Mouse (Mus musculus) ovary, adult 18-20 months (tissue): ENCODE results near the gene Ybx3.

ENCODE experiments used
- DNase-seq: peaks from one replicate; pipeline ENCODE4 v3.0.0; 2022; ENCODE audit warnings: low spot score, mixed read lengths

The Ybx3 gene

DNA sequence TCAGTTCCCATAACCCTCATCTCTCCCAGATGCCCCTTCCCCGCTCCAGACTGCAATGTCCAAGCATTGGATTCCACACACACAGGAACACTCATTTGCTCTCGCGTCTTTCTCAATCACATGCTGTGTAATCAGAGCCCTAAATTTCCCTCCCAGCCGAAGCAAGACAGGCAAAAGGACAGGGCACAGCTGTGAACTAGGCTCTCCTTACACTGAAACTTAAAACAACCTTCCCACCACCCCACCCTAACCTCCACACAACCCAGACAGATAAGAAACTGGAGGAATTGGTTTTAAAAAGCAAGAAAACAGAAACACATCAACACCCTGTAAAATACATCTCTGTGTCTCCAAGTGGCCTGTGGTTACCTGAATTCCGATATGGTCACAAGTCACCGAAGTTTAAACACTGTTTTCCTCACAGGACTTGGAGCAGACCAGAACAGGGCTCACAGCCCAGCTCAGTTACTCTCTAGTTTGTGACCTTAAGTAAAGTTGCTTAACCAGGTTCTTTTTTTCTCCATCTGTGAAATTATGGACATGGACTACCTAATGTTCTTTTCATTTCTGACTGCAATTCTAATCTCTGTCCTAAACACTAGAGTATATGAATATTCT is 4.5 kb downstream of the Ybx3 start:
- no peak for DNase-seq

GRCm38 (mm10) chr6:131382984-131383337 is 5.3 kb downstream of the Ybx3 start:
- no peak for DNase-seq

GRCm38 (mm10) chr6:131382232-131382983 is 5.9 kb downstream of the Ybx3 start:
- peak; percentile 9 for DNase-seq

GRCm38 (mm10) chr6:131378858-131379428 is 9.3 kb downstream of the Ybx3 start:
- no peak for DNase-seq

- DNase-seq: no peak
Measured at GRCm38 (mm10) chr6:131377378-131377777, 10.9 kb downstream of the Ybx3 start.

DNA sequence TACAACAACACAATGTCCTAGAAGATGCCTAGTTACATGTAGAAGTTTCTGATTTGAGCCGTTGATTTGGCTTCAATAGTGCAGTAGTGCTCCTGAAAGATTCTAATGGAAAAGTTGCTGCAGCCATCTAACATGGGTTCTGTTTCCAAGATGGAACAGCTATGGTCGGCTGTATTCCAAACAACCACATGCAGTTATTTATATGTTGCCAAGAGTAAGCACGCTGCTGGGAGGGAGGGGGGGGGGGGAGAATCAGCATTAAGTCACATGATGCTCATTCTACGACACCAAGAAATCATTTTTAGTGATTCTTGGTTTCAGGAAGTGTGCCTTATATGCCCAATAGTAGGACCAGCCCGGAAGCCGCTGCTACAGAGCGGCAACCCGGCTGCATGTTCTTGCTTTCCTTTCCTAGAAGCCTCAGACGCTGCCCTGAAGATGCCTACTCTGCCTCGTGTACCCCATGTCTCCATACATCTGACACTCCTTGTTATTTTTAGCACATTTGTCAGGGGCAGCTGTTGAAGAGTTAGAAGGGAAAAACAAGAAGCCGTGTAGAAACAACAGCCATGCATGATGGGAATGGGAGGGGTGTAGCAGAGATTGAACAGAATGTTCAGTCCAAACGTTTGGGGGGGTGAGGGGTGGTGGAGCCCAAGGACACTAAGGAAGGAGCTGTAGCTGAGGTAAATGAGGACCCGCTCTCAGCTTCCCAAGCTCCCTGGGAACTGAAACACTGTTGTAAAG is 13.5 kb downstream of the Ybx3 start:
- DNase-seq: no peak

GRCm38 (mm10) chr6:131373160-131373559 is 15.1 kb downstream of the Ybx3 start:
- DNase-seq: no peak

- DNase-seq: no peak
Measured at GRCm38 (mm10) chr6:131370767-131371166, 17.5 kb downstream of the Ybx3 start.

- no peak for DNase-seq
Measured at GRCm38 (mm10) chr6:131369866-131370616, 18.2 kb downstream of the Ybx3 start.

- DNase-seq: no peak
Measured at GRCm38 (mm10) chr6:131367101-131367500, 21.2 kb downstream of the Ybx3 start.

- no peak for DNase-seq
Measured at GRCm38 (mm10) chr6:131364353-131364752, 23.9 kb downstream of the Ybx3 start.

DNA sequence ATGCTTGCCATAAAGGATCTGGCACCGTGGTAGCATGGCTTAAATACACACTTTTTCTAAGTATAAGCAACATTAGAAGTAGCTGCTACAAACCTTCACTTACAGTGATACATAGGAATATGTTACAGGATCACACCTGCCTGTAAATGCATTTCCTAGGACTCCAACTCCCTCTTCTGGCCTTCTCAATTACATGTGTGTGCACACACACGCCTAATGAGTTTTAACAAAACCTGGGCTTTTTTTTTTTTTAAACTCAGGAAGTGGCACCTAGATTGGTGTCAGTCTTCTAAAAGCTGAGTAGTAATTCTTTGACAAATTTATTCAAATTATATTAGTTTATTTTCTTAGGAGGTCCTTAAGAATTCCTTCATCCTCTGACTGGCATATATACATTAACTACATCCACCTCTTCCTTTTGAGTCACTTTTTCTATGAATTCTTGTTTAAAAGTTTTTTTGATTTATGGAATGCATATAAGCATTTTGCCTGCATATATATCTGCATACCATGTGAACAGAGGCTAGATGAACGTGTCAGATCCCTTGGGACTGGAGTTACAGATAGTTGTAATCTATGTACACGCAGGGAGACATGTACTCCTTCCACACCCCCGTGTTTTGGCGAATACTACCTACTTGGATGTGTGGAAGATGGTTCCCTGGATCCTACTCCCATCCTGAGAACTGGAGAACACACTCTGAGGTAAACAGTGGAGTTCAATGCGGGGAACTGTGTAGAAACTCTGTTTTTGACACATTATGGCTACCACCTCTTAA is 25.1 kb downstream of the Ybx3 start:
- no peak for DNase-seq

DNA sequence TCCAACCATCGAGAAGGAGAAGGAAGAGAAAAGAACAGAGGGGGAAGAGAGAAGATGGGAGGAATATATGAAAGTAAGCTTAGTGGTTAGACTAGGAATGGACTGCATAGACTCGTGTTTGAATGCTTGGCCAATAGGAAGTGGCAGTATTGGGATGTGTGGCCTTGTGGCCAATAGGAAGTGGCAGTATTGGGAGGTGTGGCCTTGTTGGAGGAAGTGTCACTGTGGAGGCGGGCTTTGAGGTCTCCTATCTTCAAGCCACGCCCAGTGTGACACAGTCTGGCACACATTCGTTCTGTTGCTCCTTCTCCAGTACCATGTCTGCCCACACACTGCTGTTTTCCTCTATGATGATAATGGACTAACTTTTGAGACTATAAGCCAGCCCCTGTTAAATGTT is 27.6 kb downstream of the Ybx3 start:
- no peak for DNase-seq

DNA sequence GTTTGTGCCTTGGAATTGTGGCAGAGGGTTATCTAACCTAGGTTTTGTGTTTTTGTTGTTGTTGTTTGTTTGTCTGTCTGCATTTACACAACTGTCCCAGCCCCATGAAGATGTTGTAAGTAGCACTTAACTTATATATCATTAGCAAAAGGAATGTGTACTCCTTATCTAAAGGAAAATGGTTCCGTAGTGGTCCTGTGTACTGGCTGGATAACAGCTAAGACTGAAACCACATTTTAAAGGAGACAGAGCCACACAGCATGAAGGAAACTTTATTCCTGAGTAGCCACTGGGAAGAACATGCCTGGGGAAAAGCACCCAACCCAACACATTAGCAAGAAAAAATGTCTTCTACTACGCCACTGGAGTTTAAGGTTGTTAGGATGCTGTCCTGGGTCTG is 28.7 kb downstream of the Ybx3 start:
- no peak for DNase-seq

DNA sequence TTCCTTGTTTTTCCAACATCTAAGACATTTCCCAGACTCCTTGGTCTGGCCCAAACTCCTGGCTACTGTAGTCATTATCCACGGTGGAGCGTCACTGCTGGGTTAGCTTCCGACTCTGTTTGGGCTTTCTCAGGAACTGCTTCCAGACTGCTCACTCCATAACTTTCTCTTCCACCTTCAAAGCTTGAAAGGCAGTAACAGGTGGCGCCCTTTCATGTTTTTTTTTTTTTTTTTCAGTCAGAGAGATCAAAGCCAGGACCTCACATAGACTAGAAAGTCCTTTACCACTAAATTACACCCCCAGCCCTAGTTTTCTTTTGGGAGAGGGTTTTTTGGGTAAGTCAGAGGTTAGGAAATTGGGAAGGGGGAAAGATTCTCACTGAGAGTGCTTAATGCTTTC is 33.4 kb downstream of the Ybx3 start:
- DNase-seq: no peak

- peak; percentile 63 for DNase-seq
Measured at GRCm38 (mm10) chr6:131353352-131353919, 34.8 kb downstream of the Ybx3 start, which contains the start of gene Styk1. Gene Styk1 (minus strand): TSS chr6:131353597.

GRCm38 (mm10) chr6:131347026-131347425 is 41.2 kb downstream of the Ybx3 start:
- DNase-seq: no peak

- DNase-seq: no peak
Measured at GRCm38 (mm10) chr6:131344346-131344745, 43.9 kb downstream of the Ybx3 start.

- DNase-seq: no peak
Measured at GRCm38 (mm10) chr6:131340082-131340481, 48.2 kb downstream of the Ybx3 start.

- DNase-seq: no peak
Measured at GRCm38 (mm10) chr6:131339309-131339708, 49.0 kb downstream of the Ybx3 start.

- no peak for DNase-seq
Measured at GRCm38 (mm10) chr6:131338787-131339186, 49.5 kb downstream of the Ybx3 start.
